Mouse (Mus musculus) frontal cortex, postnatal 10 days (tissue): ENCODE measurements around the gene Adam12.

Experiments used
- DNase-seq, 2 experiments: peaks; one replicate each; pipeline ENCODE4 v3.0.0; 2022; ENCODE audit warnings: low spot score in 2 of 2, mixed read lengths in 1 of 2

Gene Adam12

GRCm38 (mm10) chr7:133872701-133873100 is 359.2 kb downstream of the Adam12 start:
- no peak for DNase-seq

- no peak for DNase-seq
Observed at GRCm38 (mm10) chr7:133870265-133870664, 361.7 kb downstream of the Adam12 start.

GRCm38 (mm10) chr7:133863684-133864083 is 368.3 kb downstream of the Adam12 start:
- DNase-seq: no peak

GRCm38 (mm10) chr7:133863151-133863550 is 368.8 kb downstream of the Adam12 start:
- no peak for DNase-seq

GRCm38 (mm10) chr7:133862723-133863122 is 369.2 kb downstream of the Adam12 start:
- no peak for DNase-seq

GRCm38 (mm10) chr7:133862233-133862632 is 369.7 kb downstream of the Adam12 start:
- DNase-seq: no peak

GRCm38 (mm10) chr7:133859548-133859947 is 372.4 kb downstream of the Adam12 start:
- DNase-seq: no peak

GRCm38 (mm10) chr7:133858506-133858905 is 373.4 kb downstream of the Adam12 start:
- no peak for DNase-seq

GRCm38 (mm10) chr7:133856278-133856677 is 375.7 kb downstream of the Adam12 start:
- DNase-seq: peak; percentile 45 to 82

- no peak for DNase-seq
Observed at GRCm38 (mm10) chr7:133850735-133851134, 381.2 kb downstream of the Adam12 start.

GRCm38 (mm10) chr7:133848180-133848579 is 383.8 kb downstream of the Adam12 start:
- no peak for DNase-seq

- DNase-seq: no peak
Observed at GRCm38 (mm10) chr7:133847175-133847574, 384.8 kb downstream of the Adam12 start.

- no peak for DNase-seq
Observed at GRCm38 (mm10) chr7:133842079-133842478, 389.9 kb downstream of the Adam12 start.

- peak; percentile 18 to 30 for DNase-seq
Observed at GRCm38 (mm10) chr7:133839546-133839945, 392.4 kb downstream of the Adam12 start.
